Mouse (Mus musculus) lung, embryonic 14.5 days (tissue): ENCODE data around the gene Ppm1n. TPM values are rescaled to one million over a fixed set of nuclear protein-coding genes. Genes with fewer than 3 reads are reported as not detected.
A peak's percentile ranks its signal among the peaks of the same experiment; 100 is the strongest.

ENCODE experiments used
- ATAC-seq: fragments of 200-750 bp; cut with Nextera tagmentation; 2 replicates; pipeline ENCODE4 v1.8.0; 2017; ENCODE audit warnings: mild to moderate bottlenecking, moderate TSS enrichment, moderate library complexity; ENCODE audit not compliant: insufficient read depth
- DNase-seq: peaks from one replicate; pipeline ENCODE4 v3.0.0-alpha.2; 2015
- H3K27ac ChIP-seq: fragments of 300-500 bp; sonication (generic); 2 replicates; pipeline ENCODE4 v1.5.1; 2014; ENCODE audit warnings: low read depth, mild to moderate bottlenecking, moderate library complexity
- H3K27me3 ChIP-seq: fragments of 300-500 bp; sonication (generic); 2 replicates; pipeline ENCODE4 v1.6.1; 2014; ENCODE audit warnings: low read length, control low read depth; ENCODE audit not compliant: insufficient read depth
- H3K36me3 ChIP-seq: fragments of 300-500 bp; sonication (generic); 2 replicates; pipeline ENCODE4 v1.6.1; 2014; ENCODE audit warnings: control low read depth; ENCODE audit not compliant: insufficient read depth
- H3K4me1 ChIP-seq: fragments of 300-500 bp; sonication (generic); 2 replicates; pipeline ENCODE4 v1.6.1; 2014; ENCODE audit warnings: antibody characterized with exemption, control low read depth; ENCODE audit not compliant: insufficient read depth
- H3K4me2 ChIP-seq: fragments of 300-500 bp; sonication (generic); 2 replicates; pipeline ENCODE4 v1.6.1; 2014; ENCODE audit warnings: mild to moderate bottlenecking
- H3K4me3 ChIP-seq: fragments of 300-500 bp; sonication (generic); 2 replicates; pipeline ENCODE4 v1.5.1; 2014; ENCODE audit warnings: low read depth, low read length
- H3K9ac ChIP-seq: fragments of 300-500 bp; sonication (generic); 2 replicates; pipeline ENCODE4 v1.6.1; 2014
- H3K9me3 ChIP-seq: fragments of 300-500 bp; sonication (generic); 2 replicates; pipeline ENCODE4 v1.6.1; 2016; ENCODE audit warnings: low read depth, low read length, control low read depth
- CTCF ChIP-seq: IDR thresholded peaks from 2 replicates; pipeline ENCODE4 v1.5.1; 2016; ENCODE audit warnings: antibody characterized with exemption, low read depth
- WGBS: fragments of 180-500 bp; shearing (Covaris S2); extraction: QIAGEN DNeasy Blood & Tissue Kit; methylation state at CpG from one replicate; pipeline ENCODE4 v1.1.7; 2014; 5-methylcytosine and 5-hydroxymethylcytosine counted together
- polyA plus RNA-seq: library from polyadenylated mRNA; unstranded; fragments of >200 nt; fragmentation: Nextera tagmentation; extraction: Ambion mirVana; gene quantifications from 2 replicates; pipeline ENCODE4 v1.2.1, GENCODE M21; 2014

Gene Ppm1n
- polyA plus RNA-seq, 1 experiment from 2014 or later: not detected

DNA sequence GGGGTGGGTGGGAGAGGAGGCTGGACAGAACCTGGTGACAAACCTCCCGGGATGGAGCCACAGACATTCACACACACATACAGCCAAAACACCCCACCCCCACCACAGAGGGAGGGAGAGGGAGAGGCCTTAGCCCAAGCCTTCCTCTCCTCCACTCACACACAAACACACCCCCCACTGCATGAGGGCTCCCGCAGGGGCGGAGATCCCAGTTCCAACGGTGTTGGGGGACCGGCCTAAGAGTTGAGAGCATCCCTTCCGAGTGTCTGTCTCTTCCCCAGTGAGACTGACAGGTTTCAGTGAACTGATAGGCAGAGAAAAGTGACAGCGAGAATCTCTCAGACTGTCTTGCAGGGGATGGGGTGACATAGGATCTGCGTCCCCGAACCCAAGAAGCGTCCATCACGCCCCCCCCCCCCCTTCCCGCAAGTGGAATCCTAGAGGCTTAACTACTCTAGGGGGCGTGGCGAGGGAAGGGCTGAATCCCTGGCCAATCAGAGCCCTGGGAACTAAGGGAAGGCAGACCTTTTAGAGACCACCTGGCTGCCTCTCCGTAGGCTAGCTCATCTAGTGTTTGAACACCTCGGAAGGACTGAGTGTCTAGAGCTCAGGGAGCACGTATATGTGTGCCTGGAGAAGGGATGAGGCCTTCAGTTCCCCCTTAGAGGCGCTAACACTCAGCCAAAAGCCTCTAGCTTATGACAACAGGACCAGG, 28.0 kb upstream of the Ppm1n start:
- peaks cover 46% of the 10 kb centered on the region for H3K27me3 ChIP-seq
- no peaks in the 10 kb centered on the region for H3K4me1 ChIP-seq
- TF ChIP-seq CTCF: peak; percentile 31
- peak overlapping the region; percentile 77 for H3K27ac ChIP-seq
- peak overlapping the region; percentile 49 for H3K9ac ChIP-seq
- no peaks in the 10 kb centered on the region for H3K9me3 ChIP-seq
- peak; percentile 61 for ATAC-seq
- WGBS: 2% methylated on average over 18 of the region's 18 CpGs
- H3K4me2 ChIP-seq: peak overlapping the region; percentile 100
- H3K36me3 ChIP-seq: no peaks in the 10 kb centered on the region
- DNase-seq: peak; percentile 81
- peak overlapping the region; percentile 57 for H3K4me3 ChIP-seq

GRCm38 (mm10) chr7:19306819-19307738, 27.2 kb upstream of the Ppm1n start:
- Histone ChIP-seq H3K9ac (no peak overlapping the region), H3K9me3 (no peaks in the 10 kb centered on the region), H3K27ac (no peak overlapping the region), H3K27me3 (peaks cover 54% of the 10 kb centered on the region), H3K36me3 (no peaks in the 10 kb centered on the region), H3K4me1 (no peaks in the 10 kb centered on the region), H3K4me2 (peak overlapping the region; percentile 100; the same call in 1 of the 2 replicates), H3K4me3 (no peak overlapping the region; the same call in 1 of the 2 replicates)
- no peak for TF ChIP-seq CTCF
- ATAC-seq (no peak), DNase-seq (no peak)
- 66% methylated on average over 25 of the region's 25 CpGs for WGBS

DNA sequence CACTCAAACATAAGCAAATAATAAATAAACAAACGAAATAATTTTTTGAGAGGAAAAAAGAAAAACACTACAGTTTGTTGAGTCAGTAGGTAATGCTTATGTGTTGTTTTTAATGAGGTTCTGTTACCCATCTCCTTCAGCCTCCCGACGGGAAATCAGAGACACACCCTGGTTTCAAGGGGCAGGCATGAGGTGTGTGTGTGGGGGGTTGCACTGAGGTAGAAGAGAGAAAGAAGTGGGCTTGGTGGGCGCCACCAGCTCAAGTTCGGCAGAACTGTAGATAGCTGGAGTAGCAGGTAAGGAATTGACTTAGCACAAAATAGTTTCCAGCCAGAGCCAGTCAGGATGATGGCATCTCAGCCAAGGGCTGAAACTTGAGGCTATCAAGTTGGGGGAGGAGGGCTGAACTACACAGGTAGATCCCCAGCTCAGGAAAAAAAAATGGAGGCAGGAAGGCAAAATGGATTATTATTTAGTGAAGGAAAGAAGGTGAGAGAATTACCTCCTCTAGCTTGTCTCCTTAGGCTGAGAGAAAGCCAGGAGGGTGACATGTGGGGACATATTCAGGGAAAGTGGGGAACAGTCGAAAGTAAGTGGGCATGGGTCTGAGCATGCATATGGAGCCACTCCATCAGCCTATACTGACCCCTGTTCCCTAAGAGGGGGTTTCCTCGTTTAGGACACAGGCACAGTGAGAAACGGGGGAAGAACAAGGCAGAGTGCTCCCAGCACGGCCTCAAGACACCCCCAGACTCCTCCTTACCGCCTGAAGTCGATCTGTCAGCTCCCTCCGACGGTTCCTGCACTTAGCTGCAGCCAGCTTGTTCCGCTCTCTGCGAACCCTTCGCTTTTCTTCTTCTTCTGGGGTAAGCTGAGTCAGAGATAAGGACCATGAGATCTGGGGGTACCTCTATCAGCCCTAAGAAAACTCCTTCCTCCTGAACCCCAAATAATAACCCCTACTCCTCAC, 26.2 kb upstream of the Ppm1n start:
- H3K27me3 ChIP-seq: peaks cover 58% of the 10 kb centered on the region
- no peaks in the 10 kb centered on the region for H3K4me1 ChIP-seq
- TF ChIP-seq CTCF: no peak
- no peaks in the 10 kb centered on the region for H3K36me3 ChIP-seq
- no peak overlapping the region for H3K4me3 ChIP-seq
- H3K9ac ChIP-seq: no peak overlapping the region
- no peak for ATAC-seq
- WGBS: 49% methylated on average over 16 of the region's 16 CpGs
- H3K4me2 ChIP-seq: no peak overlapping the region
- no peak for DNase-seq
- no peak overlapping the region for H3K27ac ChIP-seq
- H3K9me3 ChIP-seq: no peaks in the 10 kb centered on the region

DNA sequence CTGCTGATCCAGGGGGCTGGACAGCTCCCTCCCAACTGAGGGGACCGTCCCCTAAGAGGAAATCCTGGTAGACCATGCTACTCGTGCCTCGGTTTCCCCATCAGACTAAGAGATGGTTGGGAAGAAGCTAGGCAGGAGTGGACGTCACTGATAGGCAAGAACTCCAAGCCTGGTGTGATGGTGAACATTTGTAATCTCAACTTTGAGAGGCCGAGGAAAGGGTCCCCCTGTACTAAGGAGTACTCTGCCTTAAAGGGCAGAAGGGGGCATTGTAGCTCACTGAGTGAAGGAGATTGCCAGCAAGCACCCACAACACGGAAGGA, 25.5 kb upstream of the Ppm1n start:
- peaks cover 58% of the 10 kb centered on the region for H3K27me3 ChIP-seq
- no peaks in the 10 kb centered on the region for H3K36me3 ChIP-seq
- 9% methylated on average over 6 of the region's 6 CpGs for WGBS
- H3K27ac ChIP-seq: no peak overlapping the region
- no peak for DNase-seq
- no peaks in the 10 kb centered on the region for H3K4me1 ChIP-seq
- TF ChIP-seq CTCF: no peak
- H3K9me3 ChIP-seq: no peaks in the 10 kb centered on the region
- no peak overlapping the region for H3K9ac ChIP-seq
- peak overlapping the region; percentile 31; the same call in 1 of the 2 replicates for H3K4me3 ChIP-seq
- ATAC-seq: no peak
- H3K4me2 ChIP-seq: peak overlapping the region; percentile 58

- peak overlapping the region; percentile 31 for H3K4me3 ChIP-seq
- DNase-seq: no peak
- no peak overlapping the region for H3K27ac ChIP-seq
- H3K9ac ChIP-seq: no peak overlapping the region
- H3K9me3 ChIP-seq: no peaks in the 10 kb centered on the region
- no peak for TF ChIP-seq CTCF
- no peak for ATAC-seq
- H3K36me3 ChIP-seq: no peaks in the 10 kb centered on the region
- peaks cover 58% of the 10 kb centered on the region for H3K27me3 ChIP-seq
- 2% methylated on average over 48 of the region's 48 CpGs for WGBS
- no peaks in the 10 kb centered on the region for H3K4me1 ChIP-seq
- H3K4me2 ChIP-seq: peak overlapping the region; percentile 58
Measured at GRCm38 (mm10) chr7:19304501-19305412, 24.9 kb upstream of the Ppm1n start.

GRCm38 (mm10) chr7:19303770-19304169, 23.9 kb upstream of the Ppm1n start:
- Histone ChIP-seq H3K9ac (0 out of 2 replicates have a peak overlapping the region, but pooled peaks have one; percentile 10), H3K27me3 (peaks cover 58% of the 10 kb centered on the region), H3K9me3 (no peaks in the 10 kb centered on the region), H3K27ac (no peak overlapping the region), H3K4me2 (peak overlapping the region; percentile 58), H3K4me3 (peak overlapping the region; percentile 31), H3K4me1 (no peaks in the 10 kb centered on the region), H3K36me3 (no peaks in the 10 kb centered on the region)
- 2% methylated on average over 16 of the region's 16 CpGs for WGBS
- DNase-seq (peak; percentile 86), ATAC-seq (no peak)
- peak; percentile 88 for TF ChIP-seq CTCF
